Mouse (Mus musculus) kidney, postnatal 25 days (tissue): ENCODE results near the gene Kcnc1.

ENCODE experiments used
- DNase-seq, 2 experiments: peaks; one replicate each; pipeline ENCODE4 v3.0.0; 2021; ENCODE audit warnings: mixed read lengths in 2 of 2

Kcnc1 gene

GRCm38 (mm10) chr7:46482099-46482531, 85.8 kb downstream of the Kcnc1 start:
- peak; percentile 3 to 44 for DNase-seq

DNA sequence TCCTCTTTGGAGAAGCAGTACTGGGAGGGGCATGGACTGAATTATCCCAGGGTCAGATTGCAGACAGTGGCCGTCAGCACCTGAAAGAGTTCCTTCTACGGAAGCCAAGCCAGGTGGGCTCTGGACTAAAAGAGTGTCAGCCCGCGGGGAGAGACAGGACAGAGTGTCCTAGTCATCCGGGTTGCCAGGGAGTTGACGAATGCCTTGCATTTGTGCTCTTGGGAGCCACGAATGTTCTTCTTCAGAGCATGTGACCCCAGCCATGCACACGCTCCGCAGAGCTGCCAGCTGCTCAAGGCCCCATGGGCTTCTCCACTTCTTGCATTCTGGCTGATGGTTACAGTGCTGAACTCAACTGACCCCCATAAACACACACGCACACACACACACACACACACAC, 86.8 kb downstream of the Kcnc1 start:
- no peak for DNase-seq

DNA sequence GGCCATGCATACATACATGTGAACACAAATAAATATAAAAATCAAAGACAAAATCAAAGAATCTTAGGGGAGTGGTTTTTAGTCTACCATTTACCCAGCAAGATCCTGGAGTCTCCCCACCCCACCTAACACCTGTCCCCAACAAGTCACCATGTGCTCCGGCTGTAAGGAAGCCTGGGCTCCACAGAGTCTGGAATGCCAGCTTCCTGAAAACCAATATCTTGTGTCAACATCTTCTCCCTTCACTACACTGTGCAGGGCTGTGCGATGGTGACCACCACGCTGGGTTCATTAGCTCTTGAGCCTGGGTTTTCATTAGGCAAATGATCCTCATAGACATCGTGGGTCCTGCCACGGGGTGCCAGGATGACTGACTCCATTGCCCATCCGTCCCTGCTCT, 87.9 kb downstream of the Kcnc1 start:
- no peak for DNase-seq

DNA sequence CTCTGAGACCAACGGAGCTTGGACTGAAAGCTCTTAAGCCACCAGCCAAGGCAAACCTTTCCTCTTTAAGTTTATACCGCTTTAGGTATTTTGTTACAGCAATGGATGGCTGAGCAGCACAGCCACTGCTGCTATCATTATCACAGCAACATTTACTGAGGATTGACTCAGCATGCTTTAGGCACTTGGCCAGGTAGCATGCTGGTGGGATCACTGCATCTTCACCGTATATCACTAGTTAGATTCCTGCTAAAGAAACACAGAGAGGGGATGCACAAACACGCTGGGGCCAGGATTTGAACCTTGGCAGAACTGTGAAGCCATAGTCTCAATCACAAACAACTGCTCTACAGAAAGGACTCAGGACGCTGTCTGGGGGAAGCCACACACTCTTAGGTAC, 90.5 kb downstream of the Kcnc1 start:
- no peak for DNase-seq

- no peak for DNase-seq
Measured at GRCm38 (mm10) chr7:46487354-46487753, 91.1 kb downstream of the Kcnc1 start.
